Mouse (Mus musculus): ENCODE data around the gene Rpl28. TPM values are rescaled to one million over a fixed set of nuclear protein-coding genes. Genes with fewer than 3 reads are reported as not detected.

The Rpl28 gene
- polyA plus RNA-seq, 1 experiment from 2014 or later, result 162 TPM

DNA sequence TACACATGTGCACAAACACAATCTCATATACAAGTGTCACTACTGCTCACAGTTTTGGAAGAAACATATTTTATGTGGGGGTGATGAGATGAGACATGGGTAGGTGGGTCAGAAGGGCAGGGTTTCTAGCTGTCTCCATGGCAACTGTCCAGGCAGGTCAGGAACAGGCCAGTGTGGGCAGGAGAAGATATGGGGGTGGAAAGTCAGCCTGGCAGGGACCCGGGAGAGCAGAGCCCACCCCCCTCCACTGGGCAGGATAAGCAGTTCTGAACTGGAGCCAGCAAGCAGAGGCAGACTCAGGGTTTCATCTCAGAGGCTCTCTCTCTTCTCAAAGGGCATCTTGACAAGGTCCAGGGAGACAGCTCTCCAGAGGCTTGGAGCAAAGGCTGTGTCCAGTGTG, 45.0 kb downstream of the Rpl28 start:
- Histone ChIP-seq H3K4me2 (ENCODE audit: low read depth, low read length) (no peak overlapping the region), H3K9ac (ENCODE audit: low read depth, low read length) (no peak overlapping the region), H3K9me3 (replicated peaks; ENCODE audit: control insufficient read depth, low read length) (no peaks in the 10 kb centered on the region), H3K36me3 (ENCODE audit: control insufficient read depth, insufficient read depth) (no peaks in the 10 kb centered on the region), H3K4me3 (ENCODE audit: low read depth, low read length) (no peak overlapping the region), H3K4me1 (ENCODE audit: control insufficient read depth, low read depth, low read length) (no peaks in the 10 kb centered on the region; the same call in 1 of the 2 replicates), H3K27me3 (ENCODE audit: control insufficient read depth, insufficient read depth, low read depth, low read length) (peaks cover 68% of the 10 kb centered on the region), H3K27ac (ENCODE audit: low read length) (no peak overlapping the region)
- 11% methylated on average over 1 of the region's 1 CpGs for whole genome bisulfite sequencing (ENCODE audit: insufficient replicate concordance)
- no peak for ATAC-seq (ENCODE audit: low read depth)

- Histone ChIP-seq H3K27ac (ENCODE audit: low read length) (no peak overlapping the region), H3K4me1 (ENCODE audit: control insufficient read depth, low read depth, low read length) (no peaks in the 10 kb centered on the region; the same call in 1 of the 2 replicates), H3K4me3 (ENCODE audit: low read depth, low read length) (no peak overlapping the region), H3K27me3 (ENCODE audit: control insufficient read depth, insufficient read depth, low read depth, low read length) (peaks cover 72% of the 10 kb centered on the region), H3K36me3 (ENCODE audit: control insufficient read depth, insufficient read depth) (no peaks in the 10 kb centered on the region), H3K9ac (ENCODE audit: low read depth, low read length) (no peak overlapping the region), H3K4me2 (ENCODE audit: low read depth, low read length) (no peak overlapping the region), H3K9me3 (replicated peaks; ENCODE audit: control insufficient read depth, low read length) (no peaks in the 10 kb centered on the region)
- no peak for ATAC-seq (ENCODE audit: low read depth)
- whole genome bisulfite sequencing (ENCODE audit: insufficient replicate concordance), result 44% methylated on average over 5 of the region's 5 CpGs
Observed at GRCm38 (mm10) chr7:4842077-4842476, 49.4 kb downstream of the Rpl28 start.

DNA sequence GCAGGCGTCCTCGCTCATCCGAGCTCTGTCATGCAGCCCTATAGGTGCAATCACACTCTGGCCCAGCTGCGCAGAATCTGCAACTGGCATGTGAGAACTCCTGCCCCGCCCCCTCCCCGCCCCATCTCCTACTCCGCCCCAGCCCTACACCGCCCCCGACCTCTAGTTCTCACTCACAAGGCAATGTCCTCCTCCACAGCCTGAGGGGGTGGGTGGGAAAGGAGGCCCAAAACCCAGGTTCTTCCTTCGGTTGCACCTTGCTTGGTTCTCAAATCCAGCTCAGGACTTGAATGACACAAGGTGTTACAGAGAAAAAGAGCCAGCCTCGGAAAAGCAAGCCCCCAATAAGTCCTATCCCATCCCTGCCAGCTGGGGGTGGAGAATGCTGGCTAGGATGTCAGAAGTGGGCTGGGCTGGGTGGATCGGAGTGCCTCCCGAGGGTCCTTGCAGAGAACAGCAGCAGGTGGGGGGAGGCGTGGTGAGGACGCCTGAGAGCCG, 50.0 kb downstream of the Rpl28 start:
- Histone ChIP-seq H3K27ac (ENCODE audit: low read length) (no peak overlapping the region), H3K4me3 (ENCODE audit: low read depth, low read length) (no peak overlapping the region), H3K4me1 (ENCODE audit: control insufficient read depth, low read depth, low read length) (no peaks in the 10 kb centered on the region; the same call in 1 of the 2 replicates), H3K27me3 (ENCODE audit: control insufficient read depth, insufficient read depth, low read depth, low read length) (peaks cover 66% of the 10 kb centered on the region), H3K4me2 (ENCODE audit: low read depth, low read length) (no peak overlapping the region), H3K9me3 (replicated peaks; ENCODE audit: control insufficient read depth, low read length) (no peaks in the 10 kb centered on the region), H3K36me3 (ENCODE audit: control insufficient read depth, insufficient read depth) (no peaks in the 10 kb centered on the region), H3K9ac (ENCODE audit: low read depth, low read length) (no peak overlapping the region)
- 0 out of 2 replicates have a peak, but pooled peaks have one; percentile 19 for ATAC-seq (ENCODE audit: low read depth)
- WGBS (ENCODE audit: insufficient replicate concordance), result 1% methylated on average over 16 of the region's 16 CpGs

- Histone ChIP-seq H3K4me3 (ENCODE audit: low read depth, low read length) (no peak overlapping the region), H3K36me3 (ENCODE audit: control insufficient read depth, insufficient read depth) (no peaks in the 10 kb centered on the region), H3K9me3 (replicated peaks; ENCODE audit: control insufficient read depth, low read length) (no peaks in the 10 kb centered on the region), H3K9ac (ENCODE audit: low read depth, low read length) (no peak overlapping the region), H3K27ac (ENCODE audit: low read length) (no peak overlapping the region), H3K27me3 (ENCODE audit: control insufficient read depth, insufficient read depth, low read depth, low read length) (peaks cover 62% of the 10 kb centered on the region), H3K4me1 (ENCODE audit: control insufficient read depth, low read depth, low read length) (no peaks in the 10 kb centered on the region; the same call in 1 of the 2 replicates), H3K4me2 (ENCODE audit: low read depth, low read length) (no peak overlapping the region)
- WGBS (ENCODE audit: insufficient replicate concordance), result 2% methylated on average over 34 of the region's 34 CpGs
- ATAC-seq (ENCODE audit: low read depth), result no peak
Observed at GRCm38 (mm10) chr7:4843604-4844244, 51.0 kb downstream of the Rpl28 start.

DNA sequence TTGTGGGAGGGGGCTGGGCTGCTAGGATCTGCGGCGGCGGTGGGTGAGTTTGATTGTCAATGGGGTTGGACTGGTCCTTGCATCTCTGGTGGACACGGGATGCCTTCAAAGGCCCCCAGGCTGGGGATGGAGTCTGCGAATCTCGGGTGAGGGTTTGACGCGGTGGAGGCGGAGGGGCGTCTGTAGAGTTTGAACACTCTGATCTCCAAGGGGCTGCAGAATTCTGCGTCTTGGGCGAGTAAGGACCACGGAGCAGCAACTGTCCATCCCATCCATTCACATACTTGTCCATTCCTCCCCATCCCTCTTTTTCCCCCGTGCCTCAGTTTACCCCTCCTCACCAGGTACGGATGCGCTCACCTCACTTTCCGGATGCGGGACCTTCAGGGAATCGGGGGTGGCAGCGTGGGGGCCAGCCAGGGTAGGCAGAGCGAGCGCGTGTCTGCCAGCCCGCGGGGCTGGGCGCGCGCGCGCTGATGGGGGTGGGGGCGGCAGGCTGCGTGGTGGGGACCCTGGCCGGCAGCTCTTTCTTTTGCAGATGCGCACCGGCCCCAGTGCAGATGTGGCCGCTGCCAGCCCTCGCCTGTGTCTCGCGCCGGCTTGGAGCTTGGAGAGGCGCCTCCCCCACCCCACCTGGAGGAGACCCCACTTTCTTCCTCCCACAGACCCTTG, 51.7 kb downstream of the Rpl28 start, which contains the start of gene Shisa7:
Gene Shisa7, minus strand, starts transcription at position 452 of the 672 bp plus-strand sequence.
- Histone ChIP-seq H3K27me3 (ENCODE audit: control insufficient read depth, insufficient read depth, low read depth, low read length) (peaks cover 56% of the 10 kb centered on the region), H3K4me3 (ENCODE audit: low read depth, low read length) (no peak within 1 kb of the TSS), H3K9me3 (replicated peaks; ENCODE audit: control insufficient read depth, low read length) (no peaks in the 10 kb centered on the region), H3K27ac (ENCODE audit: low read length) (no peak within 1 kb of the TSS), H3K4me2 (ENCODE audit: low read depth, low read length) (peak within 1 kb of the TSS; percentile 17; the same call in 1 of the 2 replicates), H3K4me1 (ENCODE audit: control insufficient read depth, low read depth, low read length) (no peaks in the 10 kb centered on the region; the same call in 1 of the 2 replicates), H3K36me3 (ENCODE audit: control insufficient read depth, insufficient read depth) (no peaks in the 10 kb centered on the region), H3K9ac (ENCODE audit: low read depth, low read length) (no peak within 1 kb of the TSS)
- WGBS (ENCODE audit: insufficient replicate concordance), result 2% methylated on average over 41 of the region's 41 CpGs
- ATAC-seq (ENCODE audit: low read depth), result no peak

Other genes with a start within 250 kb of the Rpl28 start
- gene Syt5, start 245.3 kb upstream of the Rpl28 start, polyA plus RNA-seq (2015; fragmentation: Nextera tagmentation; extraction: Ambion mirVana), result 0.48 and 0.52 TPM in 2 replicates
- gene Ptprh, start 188.8 kb upstream of the Rpl28 start, polyA plus RNA-seq (2015; fragmentation: Nextera tagmentation; extraction: Ambion mirVana), result 0.02 TPM in 1 of 2 replicates, not detected in the other
- 38.2 and 39.0 TPM in 2 replicates for gene Tmem86b, start 161.5 kb upstream of the Rpl28 start, polyA plus RNA-seq (2015; fragmentation: Nextera tagmentation; extraction: Ambion mirVana)
- gene Ppp6r1, start 133.9 kb upstream of the Rpl28 start, polyA plus RNA-seq (2015; fragmentation: Nextera tagmentation; extraction: Ambion mirVana), result 2.4 and 3.4 TPM in 2 replicates
- gene Hspbp1, start 107.8 kb upstream of the Rpl28 start, polyA plus RNA-seq (2015; fragmentation: Nextera tagmentation; extraction: Ambion mirVana), result 46.8 and 49.1 TPM in 2 replicates
- gene Brsk1, start 102.3 kb upstream of the Rpl28 start, polyA plus RNA-seq (2015; fragmentation: Nextera tagmentation; extraction: Ambion mirVana), result 0.14 TPM in 1 of 2 replicates, not detected in the other
- 0.33 and 0.36 TPM in 2 replicates for gene Tmem150b, start 67.6 kb upstream of the Rpl28 start, polyA plus RNA-seq (2015; fragmentation: Nextera tagmentation; extraction: Ambion mirVana)
- 41.3 and 47.4 TPM in 2 replicates for gene Kmt5c, start 52.8 kb upstream of the Rpl28 start, polyA plus RNA-seq (2015; fragmentation: Nextera tagmentation; extraction: Ambion mirVana)
- gene Cox6b2, start 39.8 kb upstream of the Rpl28 start, polyA plus RNA-seq (2015; fragmentation: Nextera tagmentation; extraction: Ambion mirVana), result 65.0 and 71.5 TPM in 2 replicates
- not detected in 2 replicates for gene Fam71e2, start 21.6 kb upstream of the Rpl28 start, polyA plus RNA-seq (2015; fragmentation: Nextera tagmentation; extraction: Ambion mirVana)
- 0.12 TPM in 1 of 2 replicates, not detected in the other for gene Il11, start 10.0 kb upstream of the Rpl28 start, polyA plus RNA-seq (2015; fragmentation: Nextera tagmentation; extraction: Ambion mirVana)
- gene Tmem190, start 9.9 kb upstream of the Rpl28 start, polyA plus RNA-seq (2015; fragmentation: Nextera tagmentation; extraction: Ambion mirVana), result not detected in 2 replicates
- gene Tmem238, start 3.2 kb upstream of the Rpl28 start, polyA plus RNA-seq (2015; fragmentation: Nextera tagmentation; extraction: Ambion mirVana), result 8.4 and 8.9 TPM in 2 replicates
- 261 and 272 TPM in 2 replicates for gene Ube2s, start 19.7 kb downstream of the Rpl28 start, polyA plus RNA-seq (2015; fragmentation: Nextera tagmentation; extraction: Ambion mirVana)
- gene Shisa7, start 51.8 kb downstream of the Rpl28 start, polyA plus RNA-seq (2015; fragmentation: Nextera tagmentation; extraction: Ambion mirVana), result not detected in 2 replicates
- gene Isoc2b, start 77.4 kb downstream of the Rpl28 start, polyA plus RNA-seq (2015; fragmentation: Nextera tagmentation; extraction: Ambion mirVana), result 4.1 and 4.8 TPM in 2 replicates
- gene Isoc2a, start 84.3 kb downstream of the Rpl28 start, polyA plus RNA-seq (2015; fragmentation: Nextera tagmentation; extraction: Ambion mirVana), result 0.49 and 0.89 TPM in 2 replicates
- gene Gm36210, start 113.6 kb downstream of the Rpl28 start, polyA plus RNA-seq (2015; fragmentation: Nextera tagmentation; extraction: Ambion mirVana), result not detected in 2 replicates
- 1.4 and 1.9 TPM in 2 replicates for gene Zfp628, start 122.3 kb downstream of the Rpl28 start, polyA plus RNA-seq (2015; fragmentation: Nextera tagmentation; extraction: Ambion mirVana)
- 0.25 and 0.37 TPM in 2 replicates for gene Nat14, start 129.2 kb downstream of the Rpl28 start, polyA plus RNA-seq (2015; fragmentation: Nextera tagmentation; extraction: Ambion mirVana)
- gene Ssc5d, start 132.9 kb downstream of the Rpl28 start, polyA plus RNA-seq (2015; fragmentation: Nextera tagmentation; extraction: Ambion mirVana), result 0.08 and 0.20 TPM in 2 replicates
- not detected in 2 replicates for gene Sbk2, start 171.5 kb downstream of the Rpl28 start, polyA plus RNA-seq (2015; fragmentation: Nextera tagmentation; extraction: Ambion mirVana)
- not detected in 2 replicates for gene Sbk3, start 178.3 kb downstream of the Rpl28 start, polyA plus RNA-seq (2015; fragmentation: Nextera tagmentation; extraction: Ambion mirVana)
- gene Zfp579, start 203.3 kb downstream of the Rpl28 start, polyA plus RNA-seq (2015; fragmentation: Nextera tagmentation; extraction: Ambion mirVana), result 3.6 and 4.5 TPM in 2 replicates
- 7.8 and 10.2 TPM in 2 replicates for gene Zfp524, start 221.5 kb downstream of the Rpl28 start, polyA plus RNA-seq (2015; fragmentation: Nextera tagmentation; extraction: Ambion mirVana)
- gene Fiz1, start 221.8 kb downstream of the Rpl28 start, polyA plus RNA-seq (2015; fragmentation: Nextera tagmentation; extraction: Ambion mirVana), result 10.4 and 12.5 TPM in 2 replicates
- gene Gm44973, start 222.6 kb downstream of the Rpl28 start, polyA plus RNA-seq (2015; fragmentation: Nextera tagmentation; extraction: Ambion mirVana), result 0.58 and 0.89 TPM in 2 replicates
- gene Zfp865, start 227.5 kb downstream of the Rpl28 start, polyA plus RNA-seq (2015; fragmentation: Nextera tagmentation; extraction: Ambion mirVana), result 1.1 and 1.2 TPM in 2 replicates
- 0.16 and 0.40 TPM in 2 replicates for gene Ccdc106, start 227.7 kb downstream of the Rpl28 start, polyA plus RNA-seq (2015; fragmentation: Nextera tagmentation; extraction: Ambion mirVana)
- gene 4632433K11Rik, start 241.2 kb downstream of the Rpl28 start, polyA plus RNA-seq (2015; fragmentation: Nextera tagmentation; extraction: Ambion mirVana), result not detected in 2 replicates
- 1.3 and 1.7 TPM in 2 replicates for gene Zfp784, start 245.6 kb downstream of the Rpl28 start, polyA plus RNA-seq (2015; fragmentation: Nextera tagmentation; extraction: Ambion mirVana)